Mouse (Mus musculus): ENCODE measurements around the gene Acsl1. TPM values are rescaled to one million over a fixed set of nuclear protein-coding genes. Genes with fewer than 3 reads are reported as not detected.
A peak's percentile ranks its signal among the peaks of the same experiment; 100 is the strongest.

Gene Acsl1
- polyA plus RNA-seq, 1 experiment from 2014 or later, result 15.2 TPM

- no peaks in the 10 kb centered on the region for H3K4me1 ChIP-seq (replicated peaks)
- H3K36me3 ChIP-seq, result peaks cover 24% of the 10 kb centered on the region
- H3K4me3 ChIP-seq, result no peak overlapping the region
- no peaks in the 10 kb centered on the region for H3K9me3 ChIP-seq
- H3K4me2 ChIP-seq, result no peak overlapping the region
- H3K27ac ChIP-seq, result no peak overlapping the region
- no peak overlapping the region for H3K9ac ChIP-seq
- H3K27me3 ChIP-seq, result no peaks in the 10 kb centered on the region
- no peak for ATAC-seq (ENCODE audit: low FRiP score)
- 89% methylated on average over 6 of the region's 6 CpGs for WGBS
These were observed 49.8 kb downstream of the Acsl1 start for GRCm38 (mm10) chr8:46520667-46521066.

GRCm38 (mm10) chr8:46526098-46526497 lies 55.3 kb downstream of the Acsl1 start:
- Histone ChIP-seq H3K4me1 (replicated peaks) (0 out of 2 replicates have a peak, but pooled peaks cover 4% of the 10 kb centered on the region), H3K9me3 (no peaks in the 10 kb centered on the region), H3K4me3 (no peak overlapping the region), H3K27ac (no peak overlapping the region), H3K9ac (no peak overlapping the region), H3K27me3 (no peaks in the 10 kb centered on the region), H3K4me2 (no peak overlapping the region), H3K36me3 (peaks cover 17% of the 10 kb centered on the region)
- no peak for ATAC-seq (ENCODE audit: low FRiP score)
- 91% methylated on average over 8 of the region's 8 CpGs for WGBS

GRCm38 (mm10) chr8:46526821-46527220 lies 56.0 kb downstream of the Acsl1 start:
- H3K36me3 ChIP-seq, result peaks cover 18% of the 10 kb centered on the region
- no peak for ATAC-seq (ENCODE audit: low FRiP score)
- H3K27me3 ChIP-seq, result no peaks in the 10 kb centered on the region
- no peak overlapping the region for H3K4me3 ChIP-seq
- H3K9me3 ChIP-seq, result no peaks in the 10 kb centered on the region
- H3K9ac ChIP-seq, result no peak overlapping the region
- no peak overlapping the region for H3K27ac ChIP-seq
- H3K4me1 ChIP-seq (replicated peaks), result 0 out of 2 replicates have a peak, but pooled peaks cover 4% of the 10 kb centered on the region
- no peak overlapping the region for H3K4me2 ChIP-seq
- WGBS, result 76% methylated on average over 10 of the region's 10 CpGs

GRCm38 (mm10) chr8:46529508-46529907 lies 58.7 kb downstream of the Acsl1 start:
- no peak overlapping the region for H3K9ac ChIP-seq
- no peak for ATAC-seq (ENCODE audit: low FRiP score)
- WGBS, result 81% methylated on average over 4 of the region's 4 CpGs
- H3K4me3 ChIP-seq, result no peak overlapping the region
- H3K27me3 ChIP-seq, result no peaks in the 10 kb centered on the region
- no peak overlapping the region for H3K4me2 ChIP-seq
- H3K4me1 ChIP-seq (replicated peaks), result 0 out of 2 replicates have a peak, but pooled peaks cover 4% of the 10 kb centered on the region
- no peaks in the 10 kb centered on the region for H3K9me3 ChIP-seq
- H3K27ac ChIP-seq, result no peak overlapping the region
- H3K36me3 ChIP-seq, result peaks cover 19% of the 10 kb centered on the region

GRCm38 (mm10) chr8:46530541-46530940 lies 59.7 kb downstream of the Acsl1 start:
- H3K9ac ChIP-seq, result no peak overlapping the region
- 0 out of 2 replicates have a peak, but pooled peaks cover 4% of the 10 kb centered on the region for H3K4me1 ChIP-seq (replicated peaks)
- peaks cover 27% of the 10 kb centered on the region for H3K36me3 ChIP-seq
- H3K9me3 ChIP-seq, result no peaks in the 10 kb centered on the region
- no peak overlapping the region for H3K4me2 ChIP-seq
- no peaks in the 10 kb centered on the region for H3K27me3 ChIP-seq
- H3K27ac ChIP-seq, result no peak overlapping the region
- 52% methylated on average over 4 of the region's 4 CpGs for WGBS
- no peak overlapping the region for H3K4me3 ChIP-seq
- no peak for ATAC-seq (ENCODE audit: low FRiP score)

- H3K4me1 ChIP-seq (replicated peaks), result no peaks in the 10 kb centered on the region
- H3K36me3 ChIP-seq, result peaks cover 30% of the 10 kb centered on the region
- H3K4me3 ChIP-seq, result no peak overlapping the region
- no peak overlapping the region for H3K27ac ChIP-seq
- no peaks in the 10 kb centered on the region for H3K27me3 ChIP-seq
- H3K9ac ChIP-seq, result no peak overlapping the region
- no peak overlapping the region for H3K4me2 ChIP-seq
- no peak for ATAC-seq (ENCODE audit: low FRiP score)
- no peaks in the 10 kb centered on the region for H3K9me3 ChIP-seq
- 87% methylated on average over 7 of the region's 7 CpGs for WGBS
These were observed 63.1 kb downstream of the Acsl1 start for GRCm38 (mm10) chr8:46533926-46534325.

- Histone ChIP-seq H3K4me2 (no peak overlapping the region), H3K27ac (no peak overlapping the region), H3K9me3 (no peaks in the 10 kb centered on the region), H3K36me3 (peaks cover 11% of the 10 kb centered on the region), H3K4me1 (replicated peaks) (0 out of 2 replicates have a peak, but pooled peaks cover 4% of the 10 kb centered on the region), H3K9ac (no peak overlapping the region), H3K27me3 (no peaks in the 10 kb centered on the region), H3K4me3 (no peak overlapping the region)
- WGBS, result 61% methylated on average over 5 of the region's 5 CpGs
- ATAC-seq (ENCODE audit: low FRiP score), result peak; percentile 65; the same call in 1 of the 2 replicates
These were observed 68.9 kb downstream of the Acsl1 start for GRCm38 (mm10) chr8:46539701-46540100.

GRCm38 (mm10) chr8:46543191-46543590 lies 72.4 kb downstream of the Acsl1 start:
- H3K27me3 ChIP-seq, result no peaks in the 10 kb centered on the region
- no peak overlapping the region for H3K4me3 ChIP-seq
- no peaks in the 10 kb centered on the region for H3K9me3 ChIP-seq
- H3K27ac ChIP-seq, result no peak overlapping the region
- 76% methylated on average over 7 of the region's 7 CpGs for WGBS
- no peak overlapping the region for H3K9ac ChIP-seq
- ATAC-seq (ENCODE audit: low FRiP score), result no peak
- no peaks in the 10 kb centered on the region for H3K36me3 ChIP-seq
- H3K4me2 ChIP-seq, result no peak overlapping the region
- 0 out of 2 replicates have a peak, but pooled peaks cover 4% of the 10 kb centered on the region for H3K4me1 ChIP-seq (replicated peaks)

- no peak overlapping the region for H3K9ac ChIP-seq
- H3K4me3 ChIP-seq, result no peak overlapping the region
- ATAC-seq (ENCODE audit: low FRiP score), result no peak
- WGBS, result 70% methylated on average over 6 of the region's 6 CpGs
- H3K36me3 ChIP-seq, result no peaks in the 10 kb centered on the region
- H3K9me3 ChIP-seq, result no peaks in the 10 kb centered on the region
- no peaks in the 10 kb centered on the region for H3K27me3 ChIP-seq
- H3K27ac ChIP-seq, result no peak overlapping the region
- H3K4me2 ChIP-seq, result no peak overlapping the region
- 0 out of 2 replicates have a peak, but pooled peaks cover 4% of the 10 kb centered on the region for H3K4me1 ChIP-seq (replicated peaks)
These were observed 72.8 kb downstream of the Acsl1 start for GRCm38 (mm10) chr8:46543662-46544061.

- no peak for ATAC-seq (ENCODE audit: low FRiP score)
- Histone ChIP-seq H3K4me1 (replicated peaks) (no peaks in the 10 kb centered on the region; the same call in 1 of the 2 replicates), H3K9ac (no peak overlapping the region), H3K4me3 (no peak overlapping the region), H3K4me2 (no peak overlapping the region), H3K9me3 (no peaks in the 10 kb centered on the region), H3K36me3 (no peaks in the 10 kb centered on the region), H3K27me3 (no peaks in the 10 kb centered on the region), H3K27ac (no peak overlapping the region)
- 91% methylated on average over 5 of the region's 5 CpGs for whole genome bisulfite sequencing
These were observed 75.0 kb downstream of the Acsl1 start for GRCm38 (mm10) chr8:46545854-46546253.

GRCm38 (mm10) chr8:46546431-46547176 lies 75.8 kb downstream of the Acsl1 start:
- H3K4me1 ChIP-seq (replicated peaks), result peaks cover 3% of the 10 kb centered on the region; the same call in 1 of the 2 replicates
- ATAC-seq (ENCODE audit: low FRiP score), result no peak
- no peak overlapping the region for H3K4me3 ChIP-seq
- WGBS, result 80% methylated on average over 11 of the region's 11 CpGs
- no peaks in the 10 kb centered on the region for H3K9me3 ChIP-seq
- H3K27me3 ChIP-seq, result no peaks in the 10 kb centered on the region
- no peak overlapping the region for H3K27ac ChIP-seq
- H3K4me2 ChIP-seq, result no peak overlapping the region
- no peaks in the 10 kb centered on the region for H3K36me3 ChIP-seq
- H3K9ac ChIP-seq, result no peak overlapping the region

GRCm38 (mm10) chr8:46547245-46547644 lies 76.4 kb downstream of the Acsl1 start:
- Histone ChIP-seq H3K9ac (no peak overlapping the region), H3K36me3 (no peaks in the 10 kb centered on the region), H3K4me2 (no peak overlapping the region), H3K27me3 (no peaks in the 10 kb centered on the region), H3K9me3 (no peaks in the 10 kb centered on the region), H3K4me1 (replicated peaks) (peaks cover 4% of the 10 kb centered on the region), H3K4me3 (no peak overlapping the region), H3K27ac (no peak overlapping the region)
- 57% methylated on average over 4 of the region's 4 CpGs for WGBS
- no peak for ATAC-seq (ENCODE audit: low FRiP score)

GRCm38 (mm10) chr8:46550058-46550457 lies 79.2 kb downstream of the Acsl1 start:
- H3K27me3 ChIP-seq, result no peaks in the 10 kb centered on the region
- H3K27ac ChIP-seq, result no peak overlapping the region
- H3K4me3 ChIP-seq, result no peak overlapping the region
- H3K4me1 ChIP-seq (replicated peaks), result peaks cover 12% of the 10 kb centered on the region
- H3K36me3 ChIP-seq, result no peaks in the 10 kb centered on the region
- no peak overlapping the region for H3K4me2 ChIP-seq
- WGBS, result 88% methylated on average over 8 of the region's 8 CpGs
- no peak for ATAC-seq (ENCODE audit: low FRiP score)
- no peak overlapping the region for H3K9ac ChIP-seq
- no peaks in the 10 kb centered on the region for H3K9me3 ChIP-seq
